In genomic region chr7:120634711-120635361, GRCm38 (mm10) we compare ENCODE assay signal across 8 mouse cellular contexts. TPM values are rescaled to one million over a fixed set of nuclear protein-coding genes. Genes with fewer than 3 reads are reported as not detected.
DNase-seq lines count a peak whose midpoint lies in the region; ATAC-seq and TF ChIP-seq lines count a peak whose summit lies in the region.

Uqcrc2 (plus strand) TSS chr7:120635176.

- H3K79me2 ChIP-seq in CH12.LX (replicated peaks; ENCODE audit: control insufficient read depth, extremely low read depth, insufficient read depth, poor library complexity, severe bottlenecking): peaks cover 32% of the 10 kb centered on the region

- H3K27me3 ChIP-seq in CH12.LX (replicated peaks): no peaks in the 10 kb centered on the region
- no peaks in the 10 kb centered on the region for H3K27me3 ChIP-seq in forebrain, embryonic 12.5 days
- H3K27me3 ChIP-seq in heart, postnatal 0 days (ENCODE audit: control insufficient read depth, insufficient read depth, low read length): no peaks in the 10 kb centered on the region
- no peaks in the 10 kb centered on the region for H3K27me3 ChIP-seq in liver, embryonic 16.5 days (ENCODE audit: control insufficient read depth, insufficient read depth, low read depth, low read length)
- H3K27me3 ChIP-seq in neural tube, embryonic 13.5 days: no peaks in the 10 kb centered on the region
- no peaks in the 10 kb centered on the region for H3K27me3 ChIP-seq in testis, adult 2 months (ENCODE audit: control insufficient read depth, insufficient read depth, low read length)

- H3K9ac ChIP-seq in CH12.LX (ENCODE audit: insufficient read depth, low read depth): peak within 1 kb of the TSS; percentile 85
- peak within 1 kb of the TSS; percentile 76 for H3K9ac ChIP-seq in forebrain, embryonic 12.5 days
- peak within 1 kb of the TSS; percentile 89 for H3K9ac ChIP-seq in heart, postnatal 0 days (replicated peaks; ENCODE audit: low read depth, low read length)
- peak within 1 kb of the TSS; percentile 96 for H3K9ac ChIP-seq in liver, embryonic 16.5 days (ENCODE audit: low read depth, low read length)
- H3K9ac ChIP-seq in neural tube, embryonic 13.5 days: peak within 1 kb of the TSS; percentile 91

- DNase-seq in CH12.LX (ENCODE audit: extremely low read depth): peak; percentile 90
- DNase-seq in c-Kit-positive CD71-positive TER-119-negative erythroid progenitor cells, embryonic 14.5 days (ENCODE audit: low read depth): peak; percentile 86
- DNase-seq in heart, postnatal 0 days (ENCODE audit: low spot score): peak; percentile 91
- peak; percentile 91 to 94 for DNase-seq in kidney, postnatal 4 days

- no peak for TF ChIP-seq RAD21 in CH12.LX (IDR thresholded peaks at IDR 0.05; ENCODE audit: low read depth, low read length)

- TF ChIP-seq POLR2A in CH12.LX (IDR thresholded peaks at IDR 0.05; ENCODE audit: low read depth, low read length): peak; percentile 92
- TF ChIP-seq POLR2A in testis, adult 2 months (IDR thresholded peaks at IDR 0.05; ENCODE audit: control insufficient read depth, low read depth, low read length): peak; percentile 85

- peak in 1 of 2 experiments; percentile 9; a peak in 1 of 4 replicates for TF ChIP-seq CTCF in CH12.LX (conservative IDR thresholded peaks at IDR 0.05 in 1 of 2, IDR thresholded peaks at IDR 0.05 in 1 of 2; ENCODE audit: low read depth in 2 of 2, low read length in 2 of 2)
- TF ChIP-seq CTCF in heart, postnatal 0 days (IDR thresholded peaks at IDR 0.05; ENCODE audit: low read depth): peak; percentile 71
- peak; percentile 38 for TF ChIP-seq CTCF in testis, adult 2 months (IDR thresholded peaks at IDR 0.05; ENCODE audit: control insufficient read depth, insufficient read depth, insufficient replicate concordance, low read depth, low read length)

- dilution Hi-C loops in CH12.LX (cut with MboI; ENCODE audit: extremely low pct_ligation_motif_present, extremely low pct_unique_long_range_greater_than_20kb, low sequenced_read_pairs): no loop called here

- peak; percentile 99 for ATAC-seq in forebrain, embryonic 12.5 days (ENCODE audit: low FRiP score)
- ATAC-seq in heart, postnatal 0 days (ENCODE audit: insufficient read depth, low read depth): peak; percentile 99
- ATAC-seq in liver, embryonic 16.5 days (ENCODE audit: low read depth): peak; percentile 99
- peak; percentile 99 for ATAC-seq in neural tube, embryonic 13.5 days (ENCODE audit: low read depth)

- peaks cover 13 to 24% of the 10 kb centered on the region in 2 experiments for H3K36me3 ChIP-seq in CH12.LX (replicated peaks in 1 of 2; ENCODE audit: control insufficient read depth in 1 of 2, insufficient read depth in 1 of 2, low read length in 1 of 2)
- peaks cover 21% of the 10 kb centered on the region for H3K36me3 ChIP-seq in forebrain, embryonic 12.5 days (replicated peaks)
- peaks cover 20% of the 10 kb centered on the region for H3K36me3 ChIP-seq in heart, postnatal 0 days (replicated peaks; ENCODE audit: control insufficient read depth, insufficient read depth, low read length)
- peaks cover 10% of the 10 kb centered on the region for H3K36me3 ChIP-seq in liver, embryonic 16.5 days (ENCODE audit: control insufficient read depth, insufficient read depth)
- H3K36me3 ChIP-seq in neural tube, embryonic 13.5 days: peaks cover 19% of the 10 kb centered on the region
- H3K36me3 ChIP-seq in testis, adult 2 months (ENCODE audit: control insufficient read depth, insufficient read depth, low read length): no peaks in the 10 kb centered on the region; the same call in 1 of the 2 replicates

- WGBS in forebrain, embryonic 12.5 days: under 1% methylated on average over 45 of the region's 45 CpGs
- under 1% methylated on average over 45 of the region's 45 CpGs for WGBS in heart, postnatal 0 days
- under 1% methylated on average over 45 of the region's 45 CpGs for WGBS in liver, embryonic 16.5 days (ENCODE audit: insufficient replicate concordance)
- under 1% methylated on average over 45 of the region's 45 CpGs for WGBS in neural tube, embryonic 13.5 days

- no peak for TF ChIP-seq EP300 in CH12.LX (IDR thresholded peaks at IDR 0.05; ENCODE audit: low read length)
- TF ChIP-seq EP300 in heart, postnatal 0 days (IDR thresholded peaks at IDR 0.05; ENCODE audit: low read depth): no peak

- H3K27ac ChIP-seq in CH12.LX (ENCODE audit: insufficient read depth, low read depth): peak within 1 kb of the TSS; percentile 64
- peak within 1 kb of the TSS; percentile 82 for H3K27ac ChIP-seq in forebrain, embryonic 12.5 days
- H3K27ac ChIP-seq in heart, postnatal 0 days (ENCODE audit: low read depth): peak within 1 kb of the TSS; percentile 94
- H3K27ac ChIP-seq in liver, embryonic 16.5 days (ENCODE audit: low read length): peak within 1 kb of the TSS; percentile 87
- H3K27ac ChIP-seq in neural tube, embryonic 13.5 days (replicated peaks): peak within 1 kb of the TSS; percentile 91
- peak within 1 kb of the TSS; percentile 84 for H3K27ac ChIP-seq in testis, adult 2 months (ENCODE audit: control insufficient read depth, insufficient read depth, low read depth, low read length)

- H3K9me3 ChIP-seq in CH12.LX (replicated peaks; ENCODE audit: low read length): no peaks in the 10 kb centered on the region
- H3K9me3 ChIP-seq in forebrain, embryonic 12.5 days: no peaks in the 10 kb centered on the region
- H3K9me3 ChIP-seq in heart, postnatal 0 days (replicated peaks; ENCODE audit: control insufficient read depth, low read length): no peaks in the 10 kb centered on the region
- H3K9me3 ChIP-seq in liver, embryonic 16.5 days (replicated peaks; ENCODE audit: control insufficient read depth, low read length): no peaks in the 10 kb centered on the region
- no peaks in the 10 kb centered on the region for H3K9me3 ChIP-seq in neural tube, embryonic 13.5 days

- peaks cover 5 to 30% of the 10 kb centered on the region in 2 experiments; a peak in 3 of 4 replicates for H3K4me1 ChIP-seq in CH12.LX (ENCODE audit: control insufficient read depth in 1 of 2, insufficient read depth in 2 of 2)
- peaks cover 18% of the 10 kb centered on the region for H3K4me1 ChIP-seq in forebrain, embryonic 12.5 days
- H3K4me1 ChIP-seq in heart, postnatal 0 days (ENCODE audit: control insufficient read depth, insufficient read depth): peaks cover 14% of the 10 kb centered on the region; the same call in 1 of the 2 replicates
- peaks cover 12% of the 10 kb centered on the region for H3K4me1 ChIP-seq in liver, embryonic 16.5 days (ENCODE audit: control insufficient read depth, low read depth, low read length)
- peaks cover 22% of the 10 kb centered on the region for H3K4me1 ChIP-seq in neural tube, embryonic 13.5 days (replicated peaks)
- H3K4me1 ChIP-seq in testis, adult 2 months (ENCODE audit: control insufficient read depth, insufficient read depth, low read length): peaks cover 3% of the 10 kb centered on the region

- H3K4me2 ChIP-seq in CH12.LX (ENCODE audit: insufficient read depth, low read depth, poor library complexity, severe bottlenecking): peak within 1 kb of the TSS; percentile 82
- H3K4me2 ChIP-seq in forebrain, embryonic 12.5 days: peak within 1 kb of the TSS; percentile 66
- peak within 1 kb of the TSS; percentile 74 for H3K4me2 ChIP-seq in heart, postnatal 0 days (ENCODE audit: low read depth, low read length)
- H3K4me2 ChIP-seq in liver, embryonic 16.5 days (ENCODE audit: low read depth, low read length): peak within 1 kb of the TSS; percentile 87
- H3K4me2 ChIP-seq in neural tube, embryonic 13.5 days: peak within 1 kb of the TSS; percentile 82

- in situ Hi-C loops in CH12.LX (cut with MboI; ENCODE audit: low pct_ligation_motif_present, low pct_unique_long_range_greater_than_20kb, low sequenced_read_pairs): loop anchor here (10.0 to 25.0 kb wide), 2 partner anchors 190 to 523 kb away; partner anchors contain the start of gene Tmem159

- peak within 1 kb of the TSS; percentile 84 to 93 (median 92) for H3K4me3 ChIP-seq in CH12.LX (replicated peaks in 1 of 3; ENCODE audit: low read depth in 2 of 3, low read length in 2 of 3, poor library complexity in 1 of 3)
- H3K4me3 ChIP-seq in forebrain, embryonic 12.5 days (replicated peaks): peak within 1 kb of the TSS; percentile 63
- peak within 1 kb of the TSS; percentile 78 for H3K4me3 ChIP-seq in heart, postnatal 0 days (ENCODE audit: low read depth, low read length)
- H3K4me3 ChIP-seq in liver, embryonic 16.5 days (ENCODE audit: low read depth, low read length): peak within 1 kb of the TSS; percentile 100
- peak within 1 kb of the TSS; percentile 78 for H3K4me3 ChIP-seq in neural tube, embryonic 13.5 days
- peak within 1 kb of the TSS; percentile 93 for H3K4me3 ChIP-seq in testis, adult 2 months (ENCODE audit: control insufficient read depth, low read depth, low read length)

TF ChIP-seq in CH12.LX, 34 proteins besides CTCF, POLR2A, EP300 and RAD21 (continues in another document):
- TF ChIP-seq SIN3A (IDR thresholded peaks at IDR 0.05; ENCODE audit: low read length): peak; percentile 61
- peak; percentile 86 for TF ChIP-seq TCF12 (IDR thresholded peaks at IDR 0.05; ENCODE audit: low read depth, low read length)
- peak; percentile 60; the same call in 1 of the 2 replicates for TF ChIP-seq ELF1 (IDR thresholded peaks at IDR 0.05; ENCODE audit: low read depth, low read length)
- TF ChIP-seq TBP (conservative IDR thresholded peaks at IDR 0.05; ENCODE audit: low read depth, low read length): peak; percentile 82
- TF ChIP-seq MAX (IDR thresholded peaks at IDR 0.05; ENCODE audit: low read length): peak; percentile 46; the same call in 1 of the 2 replicates
- TF ChIP-seq IRF4 (IDR thresholded peaks at IDR 0.05; ENCODE audit: low read depth, low read length): peak; percentile 42; the same call in 1 of the 2 replicates
- no peak for TF ChIP-seq GABPA (IDR thresholded peaks at IDR 0.05; ENCODE audit: insufficient replicate concordance, low read depth, low read length)
- peak; percentile 35; the same call in 1 of the 2 replicates for TF ChIP-seq MAZ (IDR thresholded peaks at IDR 0.05; ENCODE audit: low read depth, low read length)
- TF ChIP-seq JUN (IDR thresholded peaks at IDR 0.05; ENCODE audit: insufficient read depth, low read depth, low read length): no peak
- TF ChIP-seq USF1 (IDR thresholded peaks at IDR 0.05; ENCODE audit: low read depth, low read length): no peak
- peak; percentile 42; the same call in 1 of the 2 replicates for TF ChIP-seq MXI1 (IDR thresholded peaks at IDR 0.05; ENCODE audit: low read depth, low read length)

RNA-seq across cellular contexts. Expression of gene Uqcrc2, which starts in this region (rescaled TPM):
- total RNA-seq in CH12.LX (2012; rRNA removed) (155 and 158 TPM in 2 replicates), CH12.LX (2014; rRNA removed) (318 and 341 TPM in 2 replicates)
- polyA plus RNA-seq in CH12.LX (2012; ENCODE audit: insufficient read length, low read depth): 237 TPM in 2 replicates
- polyA plus RNA-seq in forebrain, embryonic 12.5 days (2016; fragmentation: Nextera tagmentation; extraction: Ambion mirVana): 178 and 183 TPM in 2 replicates
- total RNA-seq in heart, postnatal 0 days (2014; rRNA removed; ENCODE audit: low replicate concordance): 734 and 751 TPM in 2 replicates
- polyA plus RNA-seq in heart, postnatal 0 days (2015; fragmentation: Nextera tagmentation; extraction: Ambion mirVana): 791 and 812 TPM in 2 replicates
- polyA plus RNA-seq in liver, embryonic 16.5 days (2015; fragmentation: Nextera tagmentation; extraction: Ambion mirVana): 119 and 127 TPM in 2 replicates
- polyA plus RNA-seq in neural tube, embryonic 13.5 days (2015; fragmentation: Nextera tagmentation; extraction: Ambion mirVana): 194 and 221 TPM in 2 replicates
- polyA plus RNA-seq in testis, adult 2 months (2012; rRNA removed): 43.5 and 52.8 TPM in 2 replicates

Comparison
In these comparisons a context has a peak if more than half of its experiments do, and no peak if none do; other contexts are left out.
1. Peak in every context shown above with its lines: DNase-seq, ATAC-seq, H3K4me3 ChIP-seq and H3K27ac ChIP-seq.